Mouse (Mus musculus) embryonic facial prominence, embryonic 14.5 days (tissue): ENCODE results near the gene Sfxn3. TPM values are rescaled to one million over a fixed set of nuclear protein-coding genes. Genes with fewer than 3 reads are reported as not detected.

ENCODE experiments used
- ATAC-seq: fragments of 200-750 bp; cut with Nextera tagmentation; 2 replicates; pipeline ENCODE4 v1.8.0; 2017; ENCODE audit warnings: low read depth, moderate number of reproducible peaks, moderate TSS enrichment
- DNase-seq: peaks from one replicate; pipeline ENCODE4 v3.0.0-alpha.2; 2015; ENCODE audit warnings: low spot score
- H3K27ac ChIP-seq: fragments of 300-500 bp; sonication (generic); replicated peaks from 2 replicates; pipeline ENCODE4 v1.5.1; 2014; ENCODE audit warnings: low read depth, mild to moderate bottlenecking, low read length, moderate library complexity
- H3K27me3 ChIP-seq: fragments of 300-500 bp; sonication (generic); replicated peaks from 2 replicates; pipeline ENCODE4 v1.6.1; 2014; ENCODE audit warnings: low read length; ENCODE audit not compliant: control insufficient read depth, insufficient read depth
- H3K36me3 ChIP-seq: fragments of 300-500 bp; sonication (generic); 2 replicates; pipeline ENCODE4 v1.6.1; 2014; ENCODE audit warnings: low read length, mixed read lengths; ENCODE audit not compliant: control insufficient read depth, insufficient read depth
- H3K4me1 ChIP-seq: fragments of 300-500 bp; sonication (generic); 2 replicates; pipeline ENCODE4 v1.6.1; 2014; ENCODE audit warnings: antibody characterized with exemption, low read length; ENCODE audit not compliant: control insufficient read depth, insufficient read depth
- H3K4me2 ChIP-seq: fragments of 300-500 bp; sonication (generic); 2 replicates; pipeline ENCODE4 v1.6.1; 2014; ENCODE audit warnings: low read depth, mild to moderate bottlenecking, low read length, moderate library complexity, mixed read lengths
- H3K4me3 ChIP-seq: fragments of 300-500 bp; sonication (generic); 2 replicates; pipeline ENCODE4 v1.5.1; 2014; ENCODE audit warnings: low read depth, mild to moderate bottlenecking, low read length
- H3K9ac ChIP-seq: fragments of 300-500 bp; sonication (generic); 2 replicates; pipeline ENCODE4 v1.6.1; 2014; ENCODE audit warnings: low read depth, mild to moderate bottlenecking, low read length, moderate library complexity, mixed read lengths
- H3K9me3 ChIP-seq: fragments of 300-500 bp; sonication (generic); 2 replicates; pipeline ENCODE4 v1.6.1; 2016; ENCODE audit warnings: low read length; ENCODE audit not compliant: control insufficient read depth
- WGBS: fragments of 180-500 bp; shearing (Covaris S2); extraction: QIAGEN DNeasy Blood & Tissue Kit; methylation state at CpG from one replicate; pipeline ENCODE4 v1.1.7; 2014; 5-methylcytosine and 5-hydroxymethylcytosine counted together
- polyA plus RNA-seq: library from polyadenylated mRNA; unstranded; fragments of >200 nt; fragmentation: Nextera tagmentation; extraction: Ambion mirVana; gene quantifications from 2 replicates; pipeline ENCODE4 v1.2.1, GENCODE M21; 2014

The Sfxn3 gene
- polyA plus RNA-seq, 1 experiment from 2014 or later = 31.1 TPM

GRCm38 (mm10) chr19:45016341-45017215 lies 30.7 kb upstream of the Sfxn3 start:
- WGBS = 1% methylated on average over 17 of the region's 18 CpGs
- Histone ChIP-seq H3K36me3 (peaks cover 6% of the 10 kb centered on the region; the same call in 1 of the 2 replicates), H3K9me3 (no peaks in the 10 kb centered on the region), H3K4me2 (peak overlapping the region; percentile 70), H3K4me1 (peaks cover 39% of the 10 kb centered on the region), H3K4me3 (peak overlapping the region; percentile 63), H3K9ac (peak overlapping the region; percentile 87), H3K27ac (peak overlapping the region; percentile 99), H3K27me3 (no peaks in the 10 kb centered on the region)
- ATAC-seq = peak; percentile 58
- peak; percentile 96 for DNase-seq

- Histone ChIP-seq H3K4me2 (peak overlapping the region; percentile 70), H3K36me3 (peaks cover 12% of the 10 kb centered on the region), H3K4me1 (peaks cover 39% of the 10 kb centered on the region), H3K27ac (peak overlapping the region; percentile 99), H3K27me3 (no peaks in the 10 kb centered on the region), H3K4me3 (peak overlapping the region; percentile 63), H3K9me3 (no peaks in the 10 kb centered on the region), H3K9ac (peak overlapping the region; percentile 87)
- peak; percentile 41 for ATAC-seq
- 1% methylated on average over 7 of the region's 27 CpGs for WGBS
- DNase-seq = peak; percentile 93
Measured at GRCm38 (mm10) chr19:45017216-45017771, 30.0 kb upstream of the Sfxn3 start.

GRCm38 (mm10) chr19:45017909-45018308 lies 29.4 kb upstream of the Sfxn3 start:
- peak overlapping the region; percentile 70 for H3K4me2 ChIP-seq
- no peaks in the 10 kb centered on the region for H3K9me3 ChIP-seq
- peak overlapping the region; percentile 63 for H3K4me3 ChIP-seq
- WGBS = 0% methylated on average over 4 of the region's 48 CpGs
- peaks cover 37% of the 10 kb centered on the region for H3K4me1 ChIP-seq
- peak overlapping the region; percentile 99 for H3K27ac ChIP-seq
- peak overlapping the region; percentile 87 for H3K9ac ChIP-seq
- ATAC-seq (peak; percentile 62), DNase-seq (peak; percentile 91)
- H3K36me3 ChIP-seq = peaks cover 17% of the 10 kb centered on the region
- H3K27me3 ChIP-seq = no peaks in the 10 kb centered on the region

- Histone ChIP-seq H3K4me3 (peak overlapping the region; percentile 63), H3K9me3 (no peaks in the 10 kb centered on the region), H3K4me2 (peak overlapping the region; percentile 70), H3K36me3 (peaks cover 21% of the 10 kb centered on the region), H3K27me3 (no peaks in the 10 kb centered on the region), H3K9ac (peak overlapping the region; percentile 87), H3K4me1 (peaks cover 34% of the 10 kb centered on the region), H3K27ac (peak overlapping the region; percentile 99)
- 0% methylated on average over 7 of the region's 13 CpGs for WGBS
- peak; percentile 48 for DNase-seq
- no peak for ATAC-seq
Measured at GRCm38 (mm10) chr19:45018351-45018831, 28.9 kb upstream of the Sfxn3 start.

- H3K27ac ChIP-seq = no peak overlapping the region
- H3K9ac ChIP-seq = peak overlapping the region; percentile 37; the same call in 1 of the 2 replicates
- no peak for ATAC-seq
- peaks cover 39% of the 10 kb centered on the region for H3K36me3 ChIP-seq
- H3K9me3 ChIP-seq = no peaks in the 10 kb centered on the region
- no peaks in the 10 kb centered on the region for H3K27me3 ChIP-seq
- WGBS = 49% methylated on average over 6 of the region's 6 CpGs
- peak overlapping the region; percentile 70 for H3K4me2 ChIP-seq
- no peak overlapping the region for H3K4me3 ChIP-seq
- peaks cover 20% of the 10 kb centered on the region for H3K4me1 ChIP-seq
- no peak for DNase-seq
Measured at GRCm38 (mm10) chr19:45020348-45020747, 27.0 kb upstream of the Sfxn3 start.

- H3K27ac ChIP-seq = no peak overlapping the region
- peaks cover 20% of the 10 kb centered on the region for H3K4me1 ChIP-seq
- WGBS = 92% methylated on average over 14 of the region's 15 CpGs
- H3K27me3 ChIP-seq = no peaks in the 10 kb centered on the region
- no peak for DNase-seq
- no peaks in the 10 kb centered on the region for H3K9me3 ChIP-seq
- 0 out of 2 replicates have a peak overlapping the region, but pooled peaks have one; percentile 3 for H3K9ac ChIP-seq
- peaks cover 49% of the 10 kb centered on the region for H3K36me3 ChIP-seq
- no peak for ATAC-seq
- H3K4me3 ChIP-seq = no peak overlapping the region
- no peak overlapping the region for H3K4me2 ChIP-seq
Measured at GRCm38 (mm10) chr19:45021362-45021761, 25.9 kb upstream of the Sfxn3 start.

- Histone ChIP-seq H3K9ac (no peak overlapping the region), H3K27me3 (no peaks in the 10 kb centered on the region), H3K36me3 (peaks cover 74% of the 10 kb centered on the region), H3K4me1 (peaks cover 20% of the 10 kb centered on the region), H3K4me3 (no peak overlapping the region), H3K4me2 (no peak overlapping the region), H3K27ac (no peak overlapping the region), H3K9me3 (no peaks in the 10 kb centered on the region)
- ATAC-seq (no peak), DNase-seq (no peak)
- 81% methylated on average over 10 of the region's 11 CpGs for WGBS
Measured at GRCm38 (mm10) chr19:45023993-45024392, 23.3 kb upstream of the Sfxn3 start.

- Histone ChIP-seq H3K9me3 (no peaks in the 10 kb centered on the region), H3K4me3 (no peak overlapping the region), H3K27me3 (no peaks in the 10 kb centered on the region), H3K36me3 (peaks cover 74% of the 10 kb centered on the region), H3K9ac (no peak overlapping the region), H3K4me1 (peaks cover 13% of the 10 kb centered on the region), H3K27ac (no peak overlapping the region), H3K4me2 (no peak overlapping the region)
- WGBS = 88% methylated on average over 20 of the region's 20 CpGs
- DNase-seq = no peak
- no peak for ATAC-seq
Measured at GRCm38 (mm10) chr19:45024775-45025174, 22.5 kb upstream of the Sfxn3 start.
